9 mouse cellular contexts compared by ENCODE assay signal in genomic region chr1:119548668-119549326, GRCm38 (mm10). TPM values are rescaled to one million over a fixed set of nuclear protein-coding genes. Genes with fewer than 3 reads are reported as not detected.
DNase-seq lines count a peak whose midpoint lies in the region; ATAC-seq and TF ChIP-seq lines count a peak whose summit lies in the region.
"Had no signal": no experiment of that assay in that cellular context is flagged by ENCODE, and none has a peak within 500 bp of the region (broad histone marks: within the 10 kb centered on the region; RNA-seq: fewer than 3 reads in every experiment).

No protein-coding gene starts in this region.

- 0 out of 2 replicates have a peak, but pooled peaks have one; percentile 33 for ATAC-seq in limb, embryonic 12.5 days (ENCODE audit: insufficient number of reproducible peaks, insufficient read depth, low FRiP score, low TSS enrichment, low read depth)
- ATAC-seq in stomach, embryonic 16.5 days (ENCODE audit: insufficient read depth, low FRiP score), result peak; percentile 40; the same call in 1 of the 2 replicates

- 63% methylated on average over 7 of the region's 7 CpGs for WGBS in kidney, adult 2 months
- 73% methylated on average over 7 of the region's 7 CpGs for WGBS in limb, embryonic 12.5 days
- 65% methylated on average over 7 of the region's 7 CpGs for WGBS in stomach, embryonic 16.5 days

- no peaks in the 10 kb centered on the region for H3K36me3 ChIP-seq in kidney, adult 2 months (ENCODE audit: control insufficient read depth, insufficient read depth, low read length)
- peaks cover 7% of the 10 kb centered on the region; the same call in 1 of the 2 replicates for H3K36me3 ChIP-seq in limb, embryonic 12.5 days
- no peaks in the 10 kb centered on the region for H3K36me3 ChIP-seq in stomach, embryonic 16.5 days (ENCODE audit: control insufficient read depth, insufficient read depth, low read length)
- H3K36me3 ChIP-seq: embryonic facial prominence, embryonic 15.5 days had no signal

- DNase-seq in A20 (ENCODE audit: low read depth, low spot score), result peak; percentile 78
- peak; percentile 89 for DNase-seq in adipocyte (ENCODE audit: low spot score)
- peak; percentile 51 to 76 for DNase-seq in cerebellum, postnatal 4 days (ENCODE audit: low spot score in 2 of 2)
- peak; percentile 39 to 67 for DNase-seq in gastrocnemius, postnatal 36 days
- DNase-seq in kidney, adult 2 months, result peak; percentile 88
- peak; percentile 52 for DNase-seq in neural tube, embryonic 10.5 days (ENCODE audit: extremely low spot score, low spot score)

- H3K9ac ChIP-seq in limb, embryonic 12.5 days (replicated peaks), result no peak overlapping the region
- no peak overlapping the region for H3K9ac ChIP-seq in stomach, embryonic 16.5 days (ENCODE audit: low read length)
- H3K9ac ChIP-seq: embryonic facial prominence, embryonic 15.5 days had no signal

- peak; percentile 75 for TF ChIP-seq CTCF in kidney, adult 2 months (conservative IDR thresholded peaks at IDR 0.05; ENCODE audit: insufficient read depth, insufficient read length, low read depth, low read length)

- TF ChIP-seq POLR2A in kidney, adult 2 months (IDR thresholded peaks at IDR 0.05; ENCODE audit: low read depth, low read length), result no peak

- no peaks in the 10 kb centered on the region for H3K9me3 ChIP-seq in limb, embryonic 12.5 days
- H3K9me3 ChIP-seq in stomach, embryonic 16.5 days (replicated peaks; ENCODE audit: control insufficient read depth, low read length), result no peaks in the 10 kb centered on the region
- H3K9me3 ChIP-seq: embryonic facial prominence, embryonic 15.5 days had no signal

- intact Hi-C loops in gastrocnemius, postnatal 36 days (cut with DNase I), result loop anchor here (2.0 to 5.0 kb wide), 3 partner anchors 126 to 464 kb away; no protein-coding TSS in a partner anchor

- H3K27ac ChIP-seq in kidney, adult 2 months (ENCODE audit: insufficient read depth, low read depth, low read length), result no peak overlapping the region
- no peak overlapping the region for H3K27ac ChIP-seq in limb, embryonic 12.5 days
- H3K27ac ChIP-seq in stomach, embryonic 16.5 days (ENCODE audit: low read length), result no peak overlapping the region
- H3K27ac ChIP-seq: embryonic facial prominence, embryonic 15.5 days had no signal

- H3K4me2 ChIP-seq in limb, embryonic 12.5 days, result no peak overlapping the region
- H3K4me2 ChIP-seq in stomach, embryonic 16.5 days (ENCODE audit: low read depth, low read length), result no peak overlapping the region
- H3K4me2 ChIP-seq: embryonic facial prominence, embryonic 15.5 days had no signal

- H3K4me3 ChIP-seq in kidney, adult 2 months (ENCODE audit: insufficient read depth, low read depth, low read length), result no peak overlapping the region
- H3K4me3 ChIP-seq in limb, embryonic 12.5 days (replicated peaks), result no peak overlapping the region
- no peak overlapping the region for H3K4me3 ChIP-seq in stomach, embryonic 16.5 days (replicated peaks; ENCODE audit: low read length)
- H3K4me3 ChIP-seq: embryonic facial prominence, embryonic 15.5 days had no signal

- H3K27me3 ChIP-seq in kidney, adult 2 months (replicated peaks; ENCODE audit: control insufficient read depth, insufficient read depth, low read length), result no peaks in the 10 kb centered on the region
- H3K27me3 ChIP-seq in limb, embryonic 12.5 days, result no peaks in the 10 kb centered on the region
- no peaks in the 10 kb centered on the region for H3K27me3 ChIP-seq in stomach, embryonic 16.5 days (ENCODE audit: control insufficient read depth, insufficient read depth, low read length)
- H3K27me3 ChIP-seq: embryonic facial prominence, embryonic 15.5 days had no signal

- H3K4me1 ChIP-seq in kidney, adult 2 months (ENCODE audit: control insufficient read depth, insufficient read depth, low read length), result peaks cover 9% of the 10 kb centered on the region; the same call in 1 of the 2 replicates
- peaks cover 6% of the 10 kb centered on the region for H3K4me1 ChIP-seq in limb, embryonic 12.5 days (replicated peaks)
- H3K4me1 ChIP-seq in stomach, embryonic 16.5 days (ENCODE audit: control insufficient read depth, insufficient read depth, low read length), result no peaks in the 10 kb centered on the region
- H3K4me1 ChIP-seq: embryonic facial prominence, embryonic 15.5 days had no signal

RNA-seq across cellular contexts. Expression of gene Tmem185b, which starts 22.8 kb away (rescaled TPM):
- total RNA-seq in gastrocnemius, postnatal 36 days (2021), result 1 to 10 TPM; 3.5 to 4.0 TPM
- 27.1 and 37.2 TPM in 2 replicates for polyA plus RNA-seq in kidney, adult 2 months (2012; rRNA removed)
- polyA plus RNA-seq in limb, embryonic 12.5 days (2016; fragmentation: Nextera tagmentation; extraction: Ambion mirVana), result 23.2 and 24.7 TPM in 2 replicates
- polyA plus RNA-seq in stomach, embryonic 16.5 days (2015; fragmentation: Nextera tagmentation; extraction: Ambion mirVana), result 20.5 and 21.7 TPM in 2 replicates

RNA-seq across cellular contexts. Expression of gene Ralb, which starts 44.2 kb away (rescaled TPM):
- total RNA-seq in gastrocnemius, postnatal 36 days (2021), result 1 to 10 TPM; 7.6 to 9.5 TPM
- 49.8 and 54.6 TPM in 2 replicates for polyA plus RNA-seq in kidney, adult 2 months (2012; rRNA removed)
- polyA plus RNA-seq in limb, embryonic 12.5 days (2016; fragmentation: Nextera tagmentation; extraction: Ambion mirVana), result 112 TPM in 2 replicates
- polyA plus RNA-seq in stomach, embryonic 16.5 days (2015; fragmentation: Nextera tagmentation; extraction: Ambion mirVana), result 155 and 157 TPM in 2 replicates
